Mouse (Mus musculus): ENCODE results near the gene Cyp8b1. TPM values are rescaled to one million over a fixed set of nuclear protein-coding genes. Genes with fewer than 3 reads are reported as not detected.

Gene Cyp8b1
- polyA plus RNA-seq, 1 experiment from 2014 or later = not detected

- H3K27me3 ChIP-seq (replicated peaks; ENCODE audit: control insufficient read depth, insufficient read depth, low read length) = no peaks in the 10 kb centered on the region
- DNase-seq (ENCODE audit: low spot score) (no peak), ATAC-seq (no peak)
- no peak overlapping the region for H3K9ac ChIP-seq (ENCODE audit: low read length)
- whole genome bisulfite sequencing = 87% methylated on average over 9 of the region's 9 CpGs
- no peaks in the 10 kb centered on the region for H3K9me3 ChIP-seq (replicated peaks; ENCODE audit: control insufficient read depth, low read length)
- no peak overlapping the region for H3K4me2 ChIP-seq (ENCODE audit: low read length)
- H3K27ac ChIP-seq (ENCODE audit: low read depth, low read length) = no peak overlapping the region
- no peaks in the 10 kb centered on the region for H3K36me3 ChIP-seq (ENCODE audit: control insufficient read depth, insufficient read depth, low read length)
- no peaks in the 10 kb centered on the region for H3K4me1 ChIP-seq (ENCODE audit: control insufficient read depth, insufficient read depth, low read length)
- no peak overlapping the region for H3K4me3 ChIP-seq (ENCODE audit: low read depth, low read length)
Measured at GRCm38 (mm10) chr9:121924901-121925560, 8.9 kb upstream of the Cyp8b1 start.

DNA sequence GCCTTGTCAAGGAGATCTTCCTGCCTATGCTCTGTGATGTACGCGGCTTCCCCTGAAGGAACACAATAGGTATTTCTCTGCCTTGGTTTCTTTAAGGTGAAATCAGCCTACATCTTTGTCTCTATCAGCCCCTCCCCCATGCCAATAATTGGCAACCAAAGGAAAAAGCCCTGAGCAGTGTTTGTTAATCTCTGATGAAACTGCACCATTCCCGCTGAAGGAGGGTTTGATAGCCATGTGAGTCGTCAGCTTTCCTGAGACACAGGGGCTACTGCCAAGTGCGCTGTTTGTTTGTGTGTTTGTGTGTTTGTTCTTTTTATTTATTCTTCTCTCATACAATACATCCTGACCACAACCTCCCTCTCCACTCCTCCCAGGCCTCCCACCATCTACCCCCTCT, 7.8 kb upstream of the Cyp8b1 start:
- H3K4me1 ChIP-seq (ENCODE audit: control insufficient read depth, insufficient read depth, low read length) = no peaks in the 10 kb centered on the region
- DNase-seq (ENCODE audit: low spot score) (no peak), ATAC-seq (no peak)
- no peak overlapping the region for H3K4me3 ChIP-seq (ENCODE audit: low read depth, low read length)
- no peak overlapping the region for H3K9ac ChIP-seq (ENCODE audit: low read length)
- 56% methylated on average over 5 of the region's 5 CpGs for WGBS
- H3K4me2 ChIP-seq (ENCODE audit: low read length) = no peak overlapping the region
- H3K27ac ChIP-seq (ENCODE audit: low read depth, low read length) = no peak overlapping the region
- H3K9me3 ChIP-seq (replicated peaks; ENCODE audit: control insufficient read depth, low read length) = no peaks in the 10 kb centered on the region
- H3K36me3 ChIP-seq (ENCODE audit: control insufficient read depth, insufficient read depth, low read length) = no peaks in the 10 kb centered on the region
- no peaks in the 10 kb centered on the region for H3K27me3 ChIP-seq (replicated peaks; ENCODE audit: control insufficient read depth, insufficient read depth, low read length)

DNA sequence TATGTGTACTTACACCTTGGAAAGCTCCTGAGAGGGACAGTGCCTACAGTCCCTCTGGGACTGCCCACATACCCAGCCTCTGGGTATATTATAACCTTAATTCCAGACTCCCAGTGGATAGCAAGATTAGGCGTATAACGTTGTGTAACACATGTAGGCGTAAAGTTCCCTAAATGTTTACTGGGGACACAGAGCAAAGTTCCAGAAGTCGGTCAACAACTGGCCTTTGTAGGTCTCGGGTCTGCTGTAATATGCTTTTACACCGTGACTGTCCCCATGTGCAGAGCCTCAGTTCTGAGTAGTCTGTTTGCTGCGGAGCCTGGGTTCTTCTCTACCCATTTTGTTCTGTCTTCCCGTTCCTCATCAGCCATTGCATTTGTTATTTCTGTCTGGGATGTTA, 7.3 kb upstream of the Cyp8b1 start:
- 89% methylated on average over 8 of the region's 8 CpGs for WGBS
- H3K27me3 ChIP-seq (replicated peaks; ENCODE audit: control insufficient read depth, insufficient read depth, low read length) = no peaks in the 10 kb centered on the region
- ATAC-seq (no peak), DNase-seq (ENCODE audit: low spot score) (no peak)
- H3K4me2 ChIP-seq (ENCODE audit: low read length) = no peak overlapping the region
- no peak overlapping the region for H3K4me3 ChIP-seq (ENCODE audit: low read depth, low read length)
- H3K4me1 ChIP-seq (ENCODE audit: control insufficient read depth, insufficient read depth, low read length) = no peaks in the 10 kb centered on the region
- H3K36me3 ChIP-seq (ENCODE audit: control insufficient read depth, insufficient read depth, low read length) = no peaks in the 10 kb centered on the region
- H3K9me3 ChIP-seq (replicated peaks; ENCODE audit: control insufficient read depth, low read length) = no peaks in the 10 kb centered on the region
- H3K9ac ChIP-seq (ENCODE audit: low read length) = no peak overlapping the region
- H3K27ac ChIP-seq (ENCODE audit: low read depth, low read length) = no peak overlapping the region

- H3K9ac ChIP-seq (ENCODE audit: low read length) = no peak overlapping the region
- no peak overlapping the region for H3K27ac ChIP-seq (ENCODE audit: low read depth, low read length)
- DNase-seq (ENCODE audit: low spot score) (no peak), ATAC-seq (no peak)
- H3K27me3 ChIP-seq (replicated peaks; ENCODE audit: control insufficient read depth, insufficient read depth, low read length) = no peaks in the 10 kb centered on the region
- no peak overlapping the region for H3K4me2 ChIP-seq (ENCODE audit: low read length)
- H3K4me3 ChIP-seq (ENCODE audit: low read depth, low read length) = no peak overlapping the region
- H3K9me3 ChIP-seq (replicated peaks; ENCODE audit: control insufficient read depth, low read length) = no peaks in the 10 kb centered on the region
- no peaks in the 10 kb centered on the region for H3K4me1 ChIP-seq (ENCODE audit: control insufficient read depth, insufficient read depth, low read length)
- no peaks in the 10 kb centered on the region for H3K36me3 ChIP-seq (ENCODE audit: control insufficient read depth, insufficient read depth, low read length)
- whole genome bisulfite sequencing = 73% methylated on average over 10 of the region's 10 CpGs
Measured at GRCm38 (mm10) chr9:121919027-121919501, 3.0 kb upstream of the Cyp8b1 start.

- DNase-seq (ENCODE audit: low spot score) (no peak), ATAC-seq (no peak)
- WGBS = 93% methylated on average over 10 of the region's 10 CpGs
- Histone ChIP-seq H3K9me3 (replicated peaks; ENCODE audit: control insufficient read depth, low read length) (no peaks in the 10 kb centered on the region), H3K4me3 (ENCODE audit: low read depth, low read length) (no peak overlapping the region), H3K9ac (ENCODE audit: low read length) (no peak overlapping the region), H3K36me3 (ENCODE audit: control insufficient read depth, insufficient read depth, low read length) (no peaks in the 10 kb centered on the region), H3K27ac (ENCODE audit: low read depth, low read length) (no peak overlapping the region), H3K4me2 (ENCODE audit: low read length) (no peak overlapping the region), H3K4me1 (ENCODE audit: control insufficient read depth, insufficient read depth, low read length) (no peaks in the 10 kb centered on the region), H3K27me3 (replicated peaks; ENCODE audit: control insufficient read depth, insufficient read depth, low read length) (no peaks in the 10 kb centered on the region)
Measured at GRCm38 (mm10) chr9:121915056-121915455, 1.0 kb downstream of the Cyp8b1 start.

GRCm38 (mm10) chr9:121914226-121914757, 1.8 kb downstream of the Cyp8b1 start:
- H3K4me3 ChIP-seq (ENCODE audit: low read depth, low read length) = no peak overlapping the region
- no peak overlapping the region for H3K27ac ChIP-seq (ENCODE audit: low read depth, low read length)
- H3K4me2 ChIP-seq (ENCODE audit: low read length) = no peak overlapping the region
- H3K36me3 ChIP-seq (ENCODE audit: control insufficient read depth, insufficient read depth, low read length) = no peaks in the 10 kb centered on the region
- WGBS = 85% methylated on average over 8 of the region's 8 CpGs
- H3K9me3 ChIP-seq (replicated peaks; ENCODE audit: control insufficient read depth, low read length) = no peaks in the 10 kb centered on the region
- H3K4me1 ChIP-seq (ENCODE audit: control insufficient read depth, insufficient read depth, low read length) = no peaks in the 10 kb centered on the region
- no peak overlapping the region for H3K9ac ChIP-seq (ENCODE audit: low read length)
- no peak for DNase-seq (ENCODE audit: low spot score)
- no peaks in the 10 kb centered on the region for H3K27me3 ChIP-seq (replicated peaks; ENCODE audit: control insufficient read depth, insufficient read depth, low read length)
- ATAC-seq = no peak

- Histone ChIP-seq H3K4me3 (ENCODE audit: low read depth, low read length) (no peak overlapping the region), H3K9me3 (replicated peaks; ENCODE audit: control insufficient read depth, low read length) (no peaks in the 10 kb centered on the region)
Measured at GRCm38 (mm10) chr9:121912786-121913185, 3.3 kb downstream of the Cyp8b1 start.

GRCm38 (mm10) chr9:121911196-121911595, 4.9 kb downstream of the Cyp8b1 start:
- H3K36me3 ChIP-seq (ENCODE audit: control insufficient read depth, insufficient read depth, low read length) = no peaks in the 10 kb centered on the region
- 90% methylated on average over 7 of the region's 7 CpGs for WGBS
- H3K4me2 ChIP-seq (ENCODE audit: low read length) = no peak overlapping the region
- DNase-seq (ENCODE audit: low spot score) = no peak
- H3K9ac ChIP-seq (ENCODE audit: low read length) = no peak overlapping the region
- H3K9me3 ChIP-seq (replicated peaks; ENCODE audit: control insufficient read depth, low read length) = no peaks in the 10 kb centered on the region
- H3K27me3 ChIP-seq (replicated peaks; ENCODE audit: control insufficient read depth, insufficient read depth, low read length) = no peaks in the 10 kb centered on the region
- no peak overlapping the region for H3K27ac ChIP-seq (ENCODE audit: low read depth, low read length)
- H3K4me1 ChIP-seq (ENCODE audit: control insufficient read depth, insufficient read depth, low read length) = no peaks in the 10 kb centered on the region
- H3K4me3 ChIP-seq (ENCODE audit: low read depth, low read length) = no peak overlapping the region
- no peak for ATAC-seq

More at GRCm38 (mm10) chr9:121912786-121913185, 3.3 kb downstream of the Cyp8b1 start:
- WGBS = 80% methylated on average over 4 of the region's 4 CpGs
- Histone ChIP-seq H3K27me3 (replicated peaks; ENCODE audit: control insufficient read depth, insufficient read depth, low read length) (no peaks in the 10 kb centered on the region), H3K4me2 (ENCODE audit: low read length) (no peak overlapping the region), H3K9ac (ENCODE audit: low read length) (no peak overlapping the region), H3K36me3 (ENCODE audit: control insufficient read depth, insufficient read depth, low read length) (no peaks in the 10 kb centered on the region), H3K27ac (ENCODE audit: low read depth, low read length) (no peak overlapping the region), H3K4me1 (ENCODE audit: control insufficient read depth, insufficient read depth, low read length) (no peaks in the 10 kb centered on the region)
- DNase-seq (ENCODE audit: low spot score) (no peak), ATAC-seq (no peak)

DNA sequence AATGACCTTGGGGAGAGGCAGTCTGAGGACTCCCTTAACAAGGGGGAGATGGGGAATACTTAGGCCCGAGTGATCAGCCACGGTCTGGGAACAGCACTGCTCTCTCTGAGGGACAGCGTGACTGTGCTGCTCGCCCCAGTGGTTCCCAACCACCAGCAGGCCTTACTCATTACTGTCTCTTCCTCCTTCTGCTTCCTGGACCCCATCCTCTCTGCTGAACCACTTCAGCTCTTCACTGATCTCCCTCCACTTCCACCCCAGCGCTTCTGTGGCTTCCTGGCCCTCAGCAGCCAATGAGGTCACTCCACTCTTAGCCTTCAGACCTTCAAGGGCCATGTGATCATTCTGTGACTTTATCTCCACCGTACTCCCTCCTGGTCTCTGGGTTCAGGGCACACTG, 6.5 kb downstream of the Cyp8b1 start:
- no peaks in the 10 kb centered on the region for H3K27me3 ChIP-seq (replicated peaks; ENCODE audit: control insufficient read depth, insufficient read depth, low read length)
- 89% methylated on average over 6 of the region's 6 CpGs for WGBS
- no peaks in the 10 kb centered on the region for H3K36me3 ChIP-seq (ENCODE audit: control insufficient read depth, insufficient read depth, low read length)
- H3K4me1 ChIP-seq (ENCODE audit: control insufficient read depth, insufficient read depth, low read length) = no peaks in the 10 kb centered on the region
- no peak for ATAC-seq
- H3K9me3 ChIP-seq (replicated peaks; ENCODE audit: control insufficient read depth, low read length) = no peaks in the 10 kb centered on the region
- no peak overlapping the region for H3K27ac ChIP-seq (ENCODE audit: low read depth, low read length)
- no peak overlapping the region for H3K4me3 ChIP-seq (ENCODE audit: low read depth, low read length)
- no peak for DNase-seq (ENCODE audit: low spot score)
- H3K9ac ChIP-seq (ENCODE audit: low read length) = no peak overlapping the region
- H3K4me2 ChIP-seq (ENCODE audit: low read length) = no peak overlapping the region
